Mouse (Mus musculus): Measurements from ENCODE around the gene Prpf4. TPM values are rescaled to one million over a fixed set of nuclear protein-coding genes. Genes with fewer than 3 reads are reported as not detected.

Prpf4 gene
- polyA plus RNA-seq, 1 experiment from 2014 or later: 6.8 TPM

Other genes with a start within 250 kb of the Prpf4 start
- gene Zfp37, start 177.8 kb upstream of the Prpf4 start, polyA plus RNA-seq (2018): 0.04 TPM in 1 of 3 replicates, not detected in the others
- 40.1 to 89.6 TPM (median 57.2 TPM) in 3 replicates for gene Slc31a2, start 146.2 kb upstream of the Prpf4 start, polyA plus RNA-seq (2018)
- gene Fkbp15, start 48.2 kb upstream of the Prpf4 start, polyA plus RNA-seq (2018): 137 to 171 TPM (median 154 TPM) in 3 replicates
- gene Slc31a1, start 48.1 kb upstream of the Prpf4 start, polyA plus RNA-seq (2018): 73.8 to 99.5 TPM (median 84.1 TPM) in 3 replicates
- gene Cdc26, start 155 bp upstream of the Prpf4 start, polyA plus RNA-seq (2018): 50.7 to 54.2 TPM (median 53.2 TPM) in 3 replicates
- gene Rnf183, start 26.5 kb downstream of the Prpf4 start, polyA plus RNA-seq (2018): not detected in 3 replicates
- 0.09 TPM in 1 of 3 replicates, not detected in the others for gene Wdr31, start 62.1 kb downstream of the Prpf4 start, polyA plus RNA-seq (2018)
- 0.13 to 0.17 TPM in 2 of 3 replicates, not detected in the other for gene Bspry, start 71.3 kb downstream of the Prpf4 start, polyA plus RNA-seq (2018)
- gene Hdhd3, start 94.7 kb downstream of the Prpf4 start, polyA plus RNA-seq (2018): 1.3 to 3.1 TPM (median 1.4 TPM) in 3 replicates
- 5.7 to 18.2 TPM (median 8.2 TPM) in 3 replicates for gene Alad, start 111.1 kb downstream of the Prpf4 start, polyA plus RNA-seq (2018)
- gene Pole3, start 116.3 kb downstream of the Prpf4 start, polyA plus RNA-seq (2018): 25.5 to 44.3 TPM (median 40.8 TPM) in 3 replicates
- 0.87 to 3.3 TPM (median 2.3 TPM) in 3 replicates for gene 4933430I17Rik, start 116.6 kb downstream of the Prpf4 start, polyA plus RNA-seq (2018)
- gene Rgs3, start 151.1 kb downstream of the Prpf4 start, polyA plus RNA-seq (2018): 12.8 to 17.4 TPM (median 14.9 TPM) in 3 replicates

Measured in macrophage (primary cell).